Mouse (Mus musculus) embryonic facial prominence, embryonic 14.5 days (tissue): ENCODE results near the gene Adra2b. TPM values are rescaled to one million over a fixed set of nuclear protein-coding genes. Genes with fewer than 3 reads are reported as not detected.

Experiments
- ATAC-seq: fragments of 200-750 bp; cut with Nextera tagmentation; 2 replicates; pipeline ENCODE4 v1.8.0; 2017; ENCODE audit warnings: low read depth, moderate number of reproducible peaks, moderate TSS enrichment
- DNase-seq: peaks from one replicate; pipeline ENCODE4 v3.0.0-alpha.2; 2015; ENCODE audit warnings: low spot score
- H3K27ac ChIP-seq: fragments of 300-500 bp; sonication (generic); replicated peaks from 2 replicates; pipeline ENCODE4 v1.5.1; 2014; ENCODE audit warnings: low read depth, mild to moderate bottlenecking, low read length, moderate library complexity
- H3K27me3 ChIP-seq: fragments of 300-500 bp; sonication (generic); replicated peaks from 2 replicates; pipeline ENCODE4 v1.6.1; 2014; ENCODE audit warnings: low read length; ENCODE audit not compliant: control insufficient read depth, insufficient read depth
- H3K36me3 ChIP-seq: fragments of 300-500 bp; sonication (generic); 2 replicates; pipeline ENCODE4 v1.6.1; 2014; ENCODE audit warnings: low read length, mixed read lengths; ENCODE audit not compliant: control insufficient read depth, insufficient read depth
- H3K4me1 ChIP-seq: fragments of 300-500 bp; sonication (generic); 2 replicates; pipeline ENCODE4 v1.6.1; 2014; ENCODE audit warnings: antibody characterized with exemption, low read length; ENCODE audit not compliant: control insufficient read depth, insufficient read depth
- H3K4me2 ChIP-seq: fragments of 300-500 bp; sonication (generic); 2 replicates; pipeline ENCODE4 v1.6.1; 2014; ENCODE audit warnings: low read depth, mild to moderate bottlenecking, low read length, moderate library complexity, mixed read lengths
- H3K4me3 ChIP-seq: fragments of 300-500 bp; sonication (generic); 2 replicates; pipeline ENCODE4 v1.5.1; 2014; ENCODE audit warnings: low read depth, mild to moderate bottlenecking, low read length
- H3K9ac ChIP-seq: fragments of 300-500 bp; sonication (generic); 2 replicates; pipeline ENCODE4 v1.6.1; 2014; ENCODE audit warnings: low read depth, mild to moderate bottlenecking, low read length, moderate library complexity, mixed read lengths
- H3K9me3 ChIP-seq: fragments of 300-500 bp; sonication (generic); 2 replicates; pipeline ENCODE4 v1.6.1; 2016; ENCODE audit warnings: low read length; ENCODE audit not compliant: control insufficient read depth
- WGBS: fragments of 180-500 bp; shearing (Covaris S2); extraction: QIAGEN DNeasy Blood & Tissue Kit; methylation state at CpG from one replicate; pipeline ENCODE4 v1.1.7; 2014; 5-methylcytosine and 5-hydroxymethylcytosine counted together
- polyA plus RNA-seq: library from polyadenylated mRNA; unstranded; fragments of >200 nt; fragmentation: Nextera tagmentation; extraction: Ambion mirVana; gene quantifications from 2 replicates; pipeline ENCODE4 v1.2.1, GENCODE M21; 2014

Gene Adra2b
- polyA plus RNA-seq, 1 experiment from 2014 or later, result 0.51 TPM

- Histone ChIP-seq H3K9ac (no peak overlapping the region), H3K27me3 (no peaks in the 10 kb centered on the region), H3K27ac (no peak overlapping the region), H3K36me3 (no peaks in the 10 kb centered on the region), H3K9me3 (no peaks in the 10 kb centered on the region), H3K4me1 (no peaks in the 10 kb centered on the region), H3K4me3 (no peak overlapping the region), H3K4me2 (no peak overlapping the region)
- WGBS, result 53% methylated on average over 7 of the region's 7 CpGs
- no peak for DNase-seq
- no peak for ATAC-seq
Measured at GRCm38 (mm10) chr2:127378611-127378990, 15.6 kb downstream of the Adra2b start.

- H3K4me2 ChIP-seq, result no peak overlapping the region
- no peak for DNase-seq
- H3K9me3 ChIP-seq, result no peaks in the 10 kb centered on the region
- H3K4me3 ChIP-seq, result no peak overlapping the region
- no peak overlapping the region for H3K9ac ChIP-seq
- H3K27ac ChIP-seq, result no peak overlapping the region
- ATAC-seq, result no peak
- H3K27me3 ChIP-seq, result no peaks in the 10 kb centered on the region
- H3K4me1 ChIP-seq, result no peaks in the 10 kb centered on the region
- H3K36me3 ChIP-seq, result no peaks in the 10 kb centered on the region
- 67% methylated on average over 3 of the region's 3 CpGs for WGBS
Measured at GRCm38 (mm10) chr2:127379250-127379649, 16.2 kb downstream of the Adra2b start.

- DNase-seq (no peak), ATAC-seq (no peak)
- Histone ChIP-seq H3K27me3 (no peaks in the 10 kb centered on the region), H3K4me3 (no peak overlapping the region), H3K4me2 (no peak overlapping the region), H3K27ac (no peak overlapping the region), H3K9ac (no peak overlapping the region), H3K36me3 (no peaks in the 10 kb centered on the region), H3K9me3 (no peaks in the 10 kb centered on the region), H3K4me1 (no peaks in the 10 kb centered on the region)
- WGBS, result 59% methylated on average over 7 of the region's 7 CpGs
Measured at GRCm38 (mm10) chr2:127383881-127384280, 20.9 kb downstream of the Adra2b start.

GRCm38 (mm10) chr2:127387521-127387920 is 24.5 kb downstream of the Adra2b start:
- Histone ChIP-seq H3K27ac (no peak overlapping the region), H3K4me2 (no peak overlapping the region), H3K36me3 (no peaks in the 10 kb centered on the region), H3K9ac (no peak overlapping the region), H3K4me1 (no peaks in the 10 kb centered on the region), H3K4me3 (no peak overlapping the region), H3K9me3 (no peaks in the 10 kb centered on the region), H3K27me3 (no peaks in the 10 kb centered on the region)
- ATAC-seq (no peak), DNase-seq (no peak)
- 73% methylated on average over 2 of the region's 2 CpGs for WGBS

GRCm38 (mm10) chr2:127390352-127390751 is 27.3 kb downstream of the Adra2b start:
- H3K4me2 ChIP-seq, result no peak overlapping the region
- no peaks in the 10 kb centered on the region for H3K27me3 ChIP-seq
- DNase-seq, result no peak
- H3K27ac ChIP-seq, result no peak overlapping the region
- no peak overlapping the region for H3K9ac ChIP-seq
- no peak overlapping the region for H3K4me3 ChIP-seq
- H3K36me3 ChIP-seq, result no peaks in the 10 kb centered on the region
- no peaks in the 10 kb centered on the region for H3K4me1 ChIP-seq
- no peaks in the 10 kb centered on the region for H3K9me3 ChIP-seq
- ATAC-seq, result no peak
- WGBS, result 87% methylated on average over 3 of the region's 3 CpGs

GRCm38 (mm10) chr2:127390846-127391245 is 27.8 kb downstream of the Adra2b start:
- 58% methylated on average over 4 of the region's 4 CpGs for WGBS
- H3K9me3 ChIP-seq, result no peaks in the 10 kb centered on the region
- DNase-seq (no peak), ATAC-seq (no peak)
- H3K27me3 ChIP-seq, result no peaks in the 10 kb centered on the region
- H3K4me1 ChIP-seq, result no peaks in the 10 kb centered on the region
- no peak overlapping the region for H3K27ac ChIP-seq
- H3K4me2 ChIP-seq, result no peak overlapping the region
- H3K9ac ChIP-seq, result no peak overlapping the region
- H3K4me3 ChIP-seq, result no peak overlapping the region
- no peaks in the 10 kb centered on the region for H3K36me3 ChIP-seq

GRCm38 (mm10) chr2:127391323-127391722 is 28.3 kb downstream of the Adra2b start:
- DNase-seq, result no peak
- no peak overlapping the region for H3K27ac ChIP-seq
- no peaks in the 10 kb centered on the region for H3K9me3 ChIP-seq
- no peak for ATAC-seq
- H3K4me2 ChIP-seq, result no peak overlapping the region
- H3K4me1 ChIP-seq, result no peaks in the 10 kb centered on the region
- WGBS, result 57% methylated on average over 3 of the region's 3 CpGs
- H3K36me3 ChIP-seq, result no peaks in the 10 kb centered on the region
- no peak overlapping the region for H3K4me3 ChIP-seq
- no peaks in the 10 kb centered on the region for H3K27me3 ChIP-seq
- H3K9ac ChIP-seq, result no peak overlapping the region

- H3K4me1 ChIP-seq, result no peaks in the 10 kb centered on the region
- no peak overlapping the region for H3K4me3 ChIP-seq
- no peak overlapping the region for H3K9ac ChIP-seq
- no peaks in the 10 kb centered on the region for H3K36me3 ChIP-seq
- H3K9me3 ChIP-seq, result no peaks in the 10 kb centered on the region
- no peak for DNase-seq
- no peak overlapping the region for H3K4me2 ChIP-seq
- no peak for ATAC-seq
- no peak overlapping the region for H3K27ac ChIP-seq
- WGBS, result 77% methylated on average over 5 of the region's 5 CpGs
- no peaks in the 10 kb centered on the region for H3K27me3 ChIP-seq
Measured at GRCm38 (mm10) chr2:127394606-127395161, 31.7 kb downstream of the Adra2b start.

- Histone ChIP-seq H3K4me3 (no peak overlapping the region), H3K4me2 (no peak overlapping the region), H3K9ac (no peak overlapping the region), H3K27me3 (no peaks in the 10 kb centered on the region), H3K36me3 (no peaks in the 10 kb centered on the region), H3K27ac (no peak overlapping the region), H3K4me1 (no peaks in the 10 kb centered on the region), H3K9me3 (no peaks in the 10 kb centered on the region)
- 91% methylated on average over 7 of the region's 7 CpGs for WGBS
- no peak for ATAC-seq
- no peak for DNase-seq
Measured at GRCm38 (mm10) chr2:127398738-127399137, 35.7 kb downstream of the Adra2b start.
